Mouse (Mus musculus): ENCODE measurements around the gene Arhgap31.

Arhgap31 gene

GRCm38 (mm10) chr16:38712581-38713403, at the start of gene Arhgap31:
Arhgap31 (minus strand) TSS chr16:38713274.
- DNase-seq (ENCODE audit: low read depth) = no peak

GRCm38 (mm10) chr16:38762401-38762800, 49.3 kb upstream of the Arhgap31 start:
- no peak for DNase-seq (ENCODE audit: low read depth)

GRCm38 (mm10) chr16:38761972-38762371, 48.9 kb upstream of the Arhgap31 start:
- DNase-seq (ENCODE audit: low read depth) = no peak

GRCm38 (mm10) chr16:38760834-38761375, 47.8 kb upstream of the Arhgap31 start:
- DNase-seq (ENCODE audit: low read depth) = no peak

GRCm38 (mm10) chr16:38760239-38760638, 47.2 kb upstream of the Arhgap31 start:
- DNase-seq (ENCODE audit: low read depth) = no peak

GRCm38 (mm10) chr16:38758104-38758861, 45.2 kb upstream of the Arhgap31 start:
- no peak for DNase-seq (ENCODE audit: low read depth)

GRCm38 (mm10) chr16:38757626-38758025, 44.6 kb upstream of the Arhgap31 start:
- DNase-seq (ENCODE audit: low read depth) = no peak

- no peak for DNase-seq (ENCODE audit: low read depth)
Measured at GRCm38 (mm10) chr16:38756572-38756971, 43.5 kb upstream of the Arhgap31 start.

- DNase-seq (ENCODE audit: low read depth) = no peak
Measured at GRCm38 (mm10) chr16:38756177-38756503, 43.1 kb upstream of the Arhgap31 start.

- no peak for DNase-seq (ENCODE audit: low read depth)
Measured at GRCm38 (mm10) chr16:38755452-38756176, 42.5 kb upstream of the Arhgap31 start.

- DNase-seq (ENCODE audit: low read depth) = peak; percentile 37
Measured at GRCm38 (mm10) chr16:38753631-38754030, 40.6 kb upstream of the Arhgap31 start.

GRCm38 (mm10) chr16:38750803-38751202, 37.7 kb upstream of the Arhgap31 start:
- no peak for DNase-seq (ENCODE audit: low read depth)

GRCm38 (mm10) chr16:38743941-38744673, 31.0 kb upstream of the Arhgap31 start:
- no peak for DNase-seq (ENCODE audit: low read depth)

- DNase-seq (ENCODE audit: low read depth) = no peak
Measured at GRCm38 (mm10) chr16:38742659-38743131, 29.6 kb upstream of the Arhgap31 start.

- DNase-seq (ENCODE audit: low read depth) = no peak
Measured at GRCm38 (mm10) chr16:38742113-38742658, 29.1 kb upstream of the Arhgap31 start, which contains the start of gene B4galt4. B4galt4 (plus strand) TSS chr16:38742264.

GRCm38 (mm10) chr16:38741204-38741903, 28.3 kb upstream of the Arhgap31 start:
- DNase-seq (ENCODE audit: low read depth) = no peak

- no peak for DNase-seq (ENCODE audit: low read depth)
Measured at GRCm38 (mm10) chr16:38730921-38731320, 17.8 kb upstream of the Arhgap31 start.

GRCm38 (mm10) chr16:38729610-38730288, 16.7 kb upstream of the Arhgap31 start:
- no peak for DNase-seq (ENCODE audit: low read depth)

GRCm38 (mm10) chr16:38729139-38729538, 16.1 kb upstream of the Arhgap31 start:
- no peak for DNase-seq (ENCODE audit: low read depth)

Measured in fibroblast of lung, adult 2 months (primary cell).